Mouse (Mus musculus) small intestine, adult 2 months (tissue): Measurements from ENCODE around the gene Casp8ap2.
A peak's percentile ranks its signal among the peaks of the same experiment; 100 is the strongest.

Source experiments
- CTCF ChIP-seq: fragments of 200-500 bp; IDR thresholded peaks from 2 replicates; pipeline ENCODE4 v1.5.1; 2012; ENCODE audit warnings: low read depth, mild to moderate bottlenecking, control low read depth, inconsistent platforms, low read length, moderate library complexity, mixed read lengths; ENCODE audit not compliant: insufficient replicate concordance, insufficient read length; ENCODE audit errors: extremely low read depth
- POLR2A ChIP-seq: fragments of 200-500 bp; IDR thresholded peaks from 2 replicates; pipeline ENCODE4 v1.6.1; 2012; ENCODE audit warnings: low read depth, mild to moderate bottlenecking, control low read depth, inconsistent platforms, low read length, moderate library complexity

DNA sequence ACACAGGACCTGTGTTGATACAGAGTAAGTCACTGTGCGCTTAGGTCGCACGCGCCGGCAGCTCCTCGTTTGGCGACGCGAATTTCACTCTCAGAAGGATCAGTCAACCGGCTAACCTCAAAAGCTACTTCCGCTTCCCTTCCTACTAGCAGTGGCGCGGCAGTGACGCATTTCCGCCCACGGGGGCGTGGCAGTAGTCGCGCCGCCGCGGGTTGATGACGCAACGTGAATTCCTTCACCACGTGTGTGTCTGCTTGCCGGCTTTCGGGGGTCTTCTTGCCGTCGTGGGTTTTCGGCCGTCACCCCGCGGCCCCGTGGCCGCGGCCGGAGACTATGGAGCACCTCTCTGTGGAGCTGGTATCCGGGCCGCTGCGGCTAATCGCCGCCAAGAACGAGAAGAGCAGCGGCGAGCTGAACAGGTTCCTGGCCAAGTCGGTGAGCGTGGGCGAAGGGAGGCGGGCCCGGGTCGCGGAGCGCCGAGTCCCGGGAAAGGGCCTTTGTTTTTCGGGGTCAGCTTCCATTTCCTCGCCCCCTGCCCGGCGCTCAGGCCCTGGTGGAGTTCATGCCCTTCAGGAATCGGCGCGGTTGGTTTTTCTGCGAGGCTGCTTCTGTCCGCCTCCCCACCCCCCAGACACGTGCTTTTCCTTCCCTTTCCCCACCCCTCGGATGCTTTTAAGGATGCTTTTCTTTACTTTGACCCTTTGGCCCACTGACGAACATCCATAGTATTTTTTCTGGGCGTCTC is 41.8 kb downstream of the Casp8ap2 start, which contains the start of gene Mdn1:
- no peak for TF ChIP-seq CTCF
- TF ChIP-seq POLR2A, result peak; percentile 55; the same call in 1 of the 2 replicates
